Mouse (Mus musculus): ENCODE data around the gene Snrnp70. TPM values are rescaled to one million over a fixed set of nuclear protein-coding genes. Genes with fewer than 3 reads are reported as not detected.

Gene Snrnp70
- polyA plus RNA-seq, 1 experiment from 2014 or later, result 57.2 TPM

DNA sequence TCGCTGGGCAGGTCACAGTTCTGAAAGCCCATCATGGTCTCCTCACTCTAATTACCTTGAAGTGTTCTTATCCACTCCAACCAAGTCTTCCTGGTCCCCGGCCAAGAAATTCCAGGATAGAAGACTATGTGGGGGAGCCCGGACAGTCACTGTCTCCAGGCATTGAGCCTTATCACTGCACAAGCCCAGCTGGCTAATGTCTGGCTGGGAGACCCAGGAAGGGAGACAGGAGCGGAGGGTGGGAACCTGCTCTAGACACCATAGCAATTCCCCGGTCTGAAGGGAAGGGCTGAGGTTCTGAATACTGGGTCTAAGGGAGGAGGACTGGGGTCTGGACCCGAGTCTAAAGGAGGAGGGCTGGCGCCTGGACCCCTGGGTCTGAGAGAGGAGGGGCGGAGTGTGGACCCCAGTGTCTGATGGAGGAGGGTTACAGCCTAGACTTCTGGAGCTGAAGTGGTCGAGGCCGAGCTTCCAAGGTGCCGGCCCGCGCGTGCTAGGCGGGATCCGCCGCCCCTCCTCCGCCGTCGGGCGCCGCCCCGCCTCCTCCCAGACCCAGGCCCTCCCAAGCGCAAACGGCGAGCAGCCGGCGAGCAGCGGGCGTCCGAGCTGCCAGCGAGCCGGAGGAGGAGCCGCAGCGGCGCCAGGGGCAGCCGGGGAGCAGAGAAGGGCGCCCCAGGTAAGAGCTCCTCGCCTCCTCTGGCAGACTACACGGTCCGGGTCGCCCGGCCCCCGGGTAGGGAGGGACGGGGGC lies 17.7 kb upstream of the Snrnp70 start, which contains the start of gene Ntf5:
TSS of gene Ntf5 (plus strand) at position 583 of the 751 bp plus-strand sequence.
- DNase-seq (no peak), ATAC-seq (peak; percentile 38; the same call in 1 of the 2 replicates)
- no peaks in the 10 kb centered on the region for H3K9me3 ChIP-seq (ENCODE audit: low read length)
- H3K4me1 ChIP-seq (ENCODE audit: insufficient read depth), result peaks cover 16% of the 10 kb centered on the region
- 3% methylated on average over 32 of the region's 45 CpGs for WGBS (ENCODE audit: insufficient replicate concordance)
- no peak within 1 kb of the TSS for H3K27ac ChIP-seq (ENCODE audit: low read depth)
- H3K27me3 ChIP-seq (ENCODE audit: insufficient read depth, low read length), result peaks cover 96% of the 10 kb centered on the region
- peak within 1 kb of the TSS; percentile 48 for H3K4me3 ChIP-seq (ENCODE audit: low read depth, low read length)
- TF ChIP-seq EP300 (IDR thresholded peaks at IDR 0.05; ENCODE audit: low read depth), result no peak
- TF ChIP-seq CTCF (IDR thresholded peaks at IDR 0.05; ENCODE audit: low read depth), result no peak
- H3K9ac ChIP-seq (replicated peaks), result peak within 1 kb of the TSS; percentile 34
- H3K4me2 ChIP-seq (ENCODE audit: low read depth, low read length), result peak within 1 kb of the TSS; percentile 72
- no peaks in the 10 kb centered on the region for H3K36me3 ChIP-seq (replicated peaks; ENCODE audit: insufficient read depth, low read length)

DNA sequence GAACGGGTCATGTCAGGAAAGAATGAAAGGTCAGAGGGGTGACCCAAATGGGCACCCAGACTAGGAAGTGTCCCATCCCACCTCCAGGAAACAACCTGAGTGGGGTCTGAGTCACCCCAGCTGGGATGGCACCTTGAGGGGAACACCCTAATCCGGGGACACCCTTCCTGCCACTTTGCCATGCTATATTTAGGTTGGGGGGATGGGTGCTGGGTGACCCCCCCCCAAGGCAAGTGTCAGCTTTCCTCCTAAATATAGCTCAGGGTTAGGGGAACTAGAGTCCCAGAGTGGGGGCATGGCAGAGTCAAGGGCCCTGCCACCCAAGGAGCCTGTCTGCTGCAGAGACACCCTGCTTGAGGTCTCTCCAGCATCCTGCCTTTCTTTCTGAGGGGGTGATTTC lies 16.9 kb upstream of the Snrnp70 start:
- no peaks in the 10 kb centered on the region for H3K36me3 ChIP-seq (replicated peaks; ENCODE audit: insufficient read depth, low read length)
- H3K9me3 ChIP-seq (ENCODE audit: low read length), result no peaks in the 10 kb centered on the region
- DNase-seq (no peak), ATAC-seq (no peak)
- H3K4me3 ChIP-seq (ENCODE audit: low read depth, low read length), result no peak overlapping the region
- no peak overlapping the region for H3K4me2 ChIP-seq (ENCODE audit: low read depth, low read length)
- TF ChIP-seq EP300 (IDR thresholded peaks at IDR 0.05; ENCODE audit: low read depth) (no peak), CTCF (IDR thresholded peaks at IDR 0.05; ENCODE audit: low read depth) (no peak)
- peaks cover 97% of the 10 kb centered on the region for H3K27me3 ChIP-seq (ENCODE audit: insufficient read depth, low read length)
- H3K9ac ChIP-seq (replicated peaks), result no peak overlapping the region
- 56% methylated on average over 2 of the region's 2 CpGs for WGBS (ENCODE audit: insufficient replicate concordance)
- no peak overlapping the region for H3K27ac ChIP-seq (ENCODE audit: low read depth)
- H3K4me1 ChIP-seq (ENCODE audit: insufficient read depth), result peaks cover 16% of the 10 kb centered on the region

DNA sequence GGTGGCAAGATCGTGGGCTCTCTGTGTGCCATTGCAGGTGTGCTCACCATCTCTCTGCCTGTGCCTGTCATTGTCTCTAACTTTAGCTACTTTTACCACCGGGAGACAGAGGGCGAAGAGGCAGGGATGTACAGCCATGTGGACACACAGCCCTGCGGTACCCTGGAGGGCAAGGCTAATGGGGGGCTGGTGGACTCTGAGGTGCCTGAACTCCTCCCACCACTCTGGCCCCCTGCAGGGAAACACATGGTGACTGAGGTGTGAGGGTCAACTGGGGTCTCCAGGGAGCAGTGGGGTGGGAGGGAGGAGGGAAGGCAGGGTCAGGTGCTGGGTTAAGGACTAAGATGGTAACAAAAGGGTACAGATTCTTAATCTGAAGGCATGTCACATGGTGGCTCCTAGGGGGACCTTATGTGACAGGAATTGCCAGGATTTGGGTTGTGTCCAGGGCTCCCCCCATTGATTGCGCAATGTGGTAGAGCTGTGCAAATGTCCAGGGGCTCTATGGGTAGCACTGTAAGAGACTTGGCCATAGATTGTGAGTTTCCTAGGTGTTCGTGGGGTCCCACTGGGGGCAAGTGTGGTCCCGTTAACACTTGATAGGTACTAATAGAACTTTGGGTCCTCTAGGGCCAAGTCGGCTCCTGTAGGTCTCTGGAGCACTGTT lies 14.1 kb upstream of the Snrnp70 start:
- no peak overlapping the region for H3K4me2 ChIP-seq (ENCODE audit: low read depth, low read length)
- WGBS (ENCODE audit: insufficient replicate concordance), result 74% methylated on average over 8 of the region's 8 CpGs
- H3K4me3 ChIP-seq (ENCODE audit: low read depth, low read length), result no peak overlapping the region
- H3K36me3 ChIP-seq (replicated peaks; ENCODE audit: insufficient read depth, low read length), result no peaks in the 10 kb centered on the region
- ATAC-seq (no peak), DNase-seq (no peak)
- no peaks in the 10 kb centered on the region for H3K9me3 ChIP-seq (ENCODE audit: low read length)
- TF ChIP-seq CTCF (IDR thresholded peaks at IDR 0.05; ENCODE audit: low read depth) (no peak), EP300 (IDR thresholded peaks at IDR 0.05; ENCODE audit: low read depth) (no peak)
- H3K4me1 ChIP-seq (ENCODE audit: insufficient read depth), result peaks cover 18% of the 10 kb centered on the region
- no peak overlapping the region for H3K27ac ChIP-seq (ENCODE audit: low read depth)
- no peak overlapping the region for H3K9ac ChIP-seq (replicated peaks)
- H3K27me3 ChIP-seq (ENCODE audit: insufficient read depth, low read length), result peaks cover 93% of the 10 kb centered on the region

DNA sequence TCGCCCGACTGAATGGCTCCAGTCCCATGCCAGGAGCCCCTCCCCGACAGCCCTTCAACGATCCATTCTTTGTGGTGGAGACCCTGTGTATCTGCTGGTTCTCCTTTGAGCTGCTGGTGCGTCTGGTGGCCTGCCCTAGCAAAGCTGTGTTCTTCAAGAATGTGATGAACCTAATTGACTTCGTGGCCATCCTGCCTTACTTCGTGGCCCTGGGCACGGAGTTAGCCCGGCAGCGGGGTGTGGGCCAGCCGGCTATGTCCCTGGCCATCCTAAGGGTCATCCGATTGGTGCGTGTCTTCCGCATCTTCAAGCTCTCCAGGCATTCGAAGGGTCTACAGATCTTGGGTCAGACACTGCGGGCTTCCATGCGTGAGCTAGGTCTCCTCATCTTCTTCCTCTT lies 13.4 kb upstream of the Snrnp70 start:
- peaks cover 86% of the 10 kb centered on the region for H3K27me3 ChIP-seq (ENCODE audit: insufficient read depth, low read length)
- H3K27ac ChIP-seq (ENCODE audit: low read depth), result no peak overlapping the region
- H3K9ac ChIP-seq (replicated peaks), result no peak overlapping the region
- no peaks in the 10 kb centered on the region for H3K36me3 ChIP-seq (replicated peaks; ENCODE audit: insufficient read depth, low read length)
- H3K9me3 ChIP-seq (ENCODE audit: low read length), result no peaks in the 10 kb centered on the region
- ATAC-seq (no peak), DNase-seq (no peak)
- 78% methylated on average over 17 of the region's 17 CpGs for WGBS (ENCODE audit: insufficient replicate concordance)
- no peak overlapping the region for H3K4me2 ChIP-seq (ENCODE audit: low read depth, low read length)
- no peak for TF ChIP-seq EP300 (IDR thresholded peaks at IDR 0.05; ENCODE audit: low read depth)
- no peak for TF ChIP-seq CTCF (IDR thresholded peaks at IDR 0.05; ENCODE audit: low read depth)
- peaks cover 17% of the 10 kb centered on the region for H3K4me1 ChIP-seq (ENCODE audit: insufficient read depth)
- H3K4me3 ChIP-seq (ENCODE audit: low read depth, low read length), result no peak overlapping the region

DNA sequence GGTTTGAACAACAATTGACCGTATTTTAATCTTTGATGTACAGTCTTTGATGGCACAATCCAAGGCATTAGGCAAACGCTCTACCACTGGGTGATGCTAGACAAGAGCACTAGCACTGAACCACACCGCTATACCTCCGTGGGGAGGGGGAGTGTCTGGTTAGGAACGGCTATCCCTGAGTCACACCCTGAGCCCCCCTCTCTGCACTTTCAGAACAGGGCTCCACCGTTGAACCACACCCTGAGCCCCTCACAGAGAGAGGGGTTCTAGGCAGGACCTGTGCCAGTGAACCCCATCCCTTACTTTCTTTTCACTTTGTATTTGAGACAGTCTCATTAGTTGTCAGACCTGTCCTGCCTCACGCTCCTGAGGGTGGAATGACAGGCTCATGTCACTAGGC lies 12.8 kb upstream of the Snrnp70 start:
- no peak for ATAC-seq
- WGBS (ENCODE audit: insufficient replicate concordance), result 64% methylated on average over 7 of the region's 7 CpGs
- TF ChIP-seq EP300 (IDR thresholded peaks at IDR 0.05; ENCODE audit: low read depth), result no peak
- no peak for TF ChIP-seq CTCF (IDR thresholded peaks at IDR 0.05; ENCODE audit: low read depth)
- H3K9ac ChIP-seq (replicated peaks), result no peak overlapping the region
- H3K27ac ChIP-seq (ENCODE audit: low read depth), result no peak overlapping the region
- peaks cover 80% of the 10 kb centered on the region for H3K27me3 ChIP-seq (ENCODE audit: insufficient read depth, low read length)
- no peaks in the 10 kb centered on the region for H3K36me3 ChIP-seq (replicated peaks; ENCODE audit: insufficient read depth, low read length)
- H3K4me1 ChIP-seq (ENCODE audit: insufficient read depth), result peaks cover 11% of the 10 kb centered on the region
- no peaks in the 10 kb centered on the region for H3K9me3 ChIP-seq (ENCODE audit: low read length)
- DNase-seq, result no peak
- no peak overlapping the region for H3K4me3 ChIP-seq (ENCODE audit: low read depth, low read length)
- H3K4me2 ChIP-seq (ENCODE audit: low read depth, low read length), result no peak overlapping the region

DNA sequence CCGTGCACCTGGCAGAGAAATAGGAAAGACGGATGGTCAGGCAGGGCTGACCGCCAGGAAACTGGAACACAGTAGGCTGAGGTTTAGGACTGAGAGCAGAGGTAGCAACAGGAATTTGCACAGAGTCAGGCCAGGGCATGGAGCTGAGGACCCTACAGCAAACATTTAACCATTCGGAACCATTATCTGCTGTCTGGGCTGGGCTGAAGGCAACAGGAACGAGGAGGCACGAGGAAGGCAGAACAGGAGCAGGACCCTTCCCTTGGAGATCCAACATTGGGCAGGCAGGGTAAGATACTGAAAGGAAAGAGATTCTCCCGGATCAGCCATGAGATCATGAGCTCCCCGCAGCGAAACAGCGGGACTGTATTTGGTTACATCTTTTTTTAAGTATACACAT lies 12.3 kb upstream of the Snrnp70 start:
- DNase-seq, result no peak
- no peaks in the 10 kb centered on the region for H3K9me3 ChIP-seq (ENCODE audit: low read length)
- H3K36me3 ChIP-seq (replicated peaks; ENCODE audit: insufficient read depth, low read length), result no peaks in the 10 kb centered on the region
- no peak overlapping the region for H3K4me3 ChIP-seq (ENCODE audit: low read depth, low read length)
- H3K27me3 ChIP-seq (ENCODE audit: insufficient read depth, low read length), result peaks cover 75% of the 10 kb centered on the region
- no peak overlapping the region for H3K9ac ChIP-seq (replicated peaks)
- TF ChIP-seq CTCF (IDR thresholded peaks at IDR 0.05; ENCODE audit: low read depth) (no peak), EP300 (IDR thresholded peaks at IDR 0.05; ENCODE audit: low read depth) (no peak)
- no peak overlapping the region for H3K4me2 ChIP-seq (ENCODE audit: low read depth, low read length)
- H3K27ac ChIP-seq (ENCODE audit: low read depth), result no peak overlapping the region
- ATAC-seq, result no peak
- 77% methylated on average over 10 of the region's 10 CpGs for WGBS (ENCODE audit: insufficient replicate concordance)
- peaks cover 10% of the 10 kb centered on the region for H3K4me1 ChIP-seq (ENCODE audit: insufficient read depth)

Measured in liver, postnatal 0 days (tissue).